Mouse (Mus musculus) adipose tissue, adult 10 weeks (tissue): ENCODE data around the gene Dennd2c. TPM values are rescaled to one million over a fixed set of nuclear protein-coding genes. Genes with fewer than 3 reads are reported as not detected.

ENCODE experiments used
- polyA plus RNA-seq: library from polyadenylated mRNA; stranded (reverse); fragments of 350-450 nt; fragmentation: Illumina TruSeq; extraction: RNeasy Lipid Tissue Mini Kit (QIAGEN cat#74804); gene quantifications from one replicate; pipeline ENCODE4 v1.2.3, GENCODE M21; 2014; ENCODE audit warnings: low read depth, low replicate concordance

Gene Dennd2c
- polyA plus RNA-seq = 1.4 TPM

GRCm38 (mm10) chr3:103102454-103103390, at the start of gene Dennd2c:
Gene Dennd2c, plus strand, starts transcription at chr3:103102604.

GRCm38 (mm10) chr3:103058207-103059157, 43.9 kb upstream of the Dennd2c start, which contains the start of gene Nras:
Gene Nras, plus strand, starts transcription at chr3:103058285.

GRCm38 (mm10) chr3:103073771-103074170, 28.6 kb upstream of the Dennd2c start, which contains the start of gene Ampd1:
Gene Ampd1, plus strand, starts transcription at chr3:103074014.

GRCm38 (mm10) chr3:103171505-103172267, 69.3 kb downstream of the Dennd2c start, which contains the start of gene Bcas2:
Gene Bcas2, plus strand, starts transcription at chr3:103171655.

Other genes with a start within 250 kb of the Dennd2c start
- gene Sycp1, start 166.5 kb upstream of the Dennd2c start, polyA plus RNA-seq = 2.1 TPM
- gene Nr1h5, start 138.5 kb upstream of the Dennd2c start, polyA plus RNA-seq = 0.77 TPM
- 33.2 TPM for gene Sike1, start 106.9 kb upstream of the Dennd2c start, polyA plus RNA-seq
- gene Csde1, start 82.2 kb upstream of the Dennd2c start, polyA plus RNA-seq = 148 TPM
- 29.5 TPM for gene Nras, start 44.3 kb upstream of the Dennd2c start, polyA plus RNA-seq
- gene Ampd1, start 28.6 kb upstream of the Dennd2c start, polyA plus RNA-seq = not detected
- 49.9 TPM for gene Bcas2, start 69.1 kb downstream of the Dennd2c start, polyA plus RNA-seq
- 19.4 TPM for gene Trim33, start 176.7 kb downstream of the Dennd2c start, polyA plus RNA-seq